Mouse (Mus musculus) hindbrain, embryonic 11.5 days (tissue): ENCODE measurements around the gene Lhfp. TPM values are rescaled to one million over a fixed set of nuclear protein-coding genes. Genes with fewer than 3 reads are reported as not detected.

Source experiments
- ATAC-seq: fragments of 200-750 bp; cut with Nextera tagmentation; 2 replicates; pipeline ENCODE4 v1.8.0; 2017; ENCODE audit warnings: mild to moderate bottlenecking, moderate TSS enrichment, moderate library complexity; ENCODE audit not compliant: low FRiP score
- DNase-seq: peaks from one replicate; pipeline ENCODE4 v3.0.0-alpha.2; 2015; ENCODE audit warnings: low spot score
- H3K27ac ChIP-seq: fragments of 300-500 bp; sonication (generic); 2 replicates; pipeline ENCODE4 v1.5.1; 2014; ENCODE audit warnings: mild to moderate bottlenecking, low read depth, low read length
- H3K27me3 ChIP-seq: fragments of 300-500 bp; sonication (generic); 2 replicates; pipeline ENCODE4 v1.6.1; 2014; ENCODE audit warnings: mild to moderate bottlenecking, low read length, moderate library complexity, mixed read lengths; ENCODE audit not compliant: control insufficient read depth, insufficient read depth
- H3K36me3 ChIP-seq: fragments of 300-500 bp; sonication (generic); 2 replicates; pipeline ENCODE4 v1.6.1; 2014; ENCODE audit warnings: mild to moderate bottlenecking, low read length, moderate library complexity, mixed read lengths; ENCODE audit not compliant: control insufficient read depth, insufficient read depth
- H3K4me1 ChIP-seq: fragments of 300-500 bp; sonication (generic); replicated peaks from 2 replicates; pipeline ENCODE4 v1.6.1; 2014; ENCODE audit warnings: low read length, mixed read lengths; ENCODE audit not compliant: control insufficient read depth, insufficient read depth
- H3K4me2 ChIP-seq: fragments of 300-500 bp; sonication (generic); replicated peaks from 2 replicates; pipeline ENCODE4 v1.6.1; 2014; ENCODE audit warnings: mild to moderate bottlenecking, low read depth, low read length
- H3K4me3 ChIP-seq: fragments of 300-500 bp; sonication (generic); 2 replicates; pipeline ENCODE4 v1.5.1; 2014; ENCODE audit warnings: low read depth, low read length
- H3K9ac ChIP-seq: fragments of 300-500 bp; sonication (generic); 2 replicates; pipeline ENCODE4 v1.6.1; 2014; ENCODE audit warnings: low read depth, low read length
- H3K9me3 ChIP-seq: fragments of 300-500 bp; sonication (generic); 2 replicates; pipeline ENCODE4 v1.6.1; 2016; ENCODE audit warnings: low read length; ENCODE audit not compliant: control insufficient read depth
- WGBS: fragments of 180-500 bp; shearing (Covaris S2); extraction: QIAGEN DNeasy Blood & Tissue Kit; methylation state at CpG from one replicate; pipeline ENCODE4 v1.1.7; 2014; 5-methylcytosine and 5-hydroxymethylcytosine counted together
- polyA plus RNA-seq: library from polyadenylated mRNA; unstranded; fragments of >200 nt; fragmentation: Nextera tagmentation; extraction: Ambion mirVana; gene quantifications from 2 replicates; pipeline ENCODE4 v1.2.1, GENCODE M21; 2014

The Lhfp gene
- polyA plus RNA-seq, 1 experiment from 2014 or later = 45.2 TPM

GRCm38 (mm10) chr3:53066095-53066372, 24.7 kb downstream of the Lhfp start:
- no peak for ATAC-seq
- Histone ChIP-seq H3K27ac (no peak overlapping the region), H3K4me1 (no peaks in the 10 kb centered on the region), H3K9me3 (no peaks in the 10 kb centered on the region), H3K36me3 (no peaks in the 10 kb centered on the region), H3K4me2 (no peak overlapping the region), H3K4me3 (no peak overlapping the region), H3K27me3 (no peaks in the 10 kb centered on the region), H3K9ac (no peak overlapping the region)
- DNase-seq = no peak
- WGBS = 73% methylated on average over 4 of the region's 4 CpGs

- no peak overlapping the region for H3K4me3 ChIP-seq
- no peaks in the 10 kb centered on the region for H3K36me3 ChIP-seq
- no peaks in the 10 kb centered on the region for H3K4me1 ChIP-seq
- H3K9me3 ChIP-seq = no peaks in the 10 kb centered on the region
- 97% methylated on average over 5 of the region's 5 CpGs for WGBS
- no peak overlapping the region for H3K27ac ChIP-seq
- H3K4me2 ChIP-seq = no peak overlapping the region
- DNase-seq = no peak
- no peaks in the 10 kb centered on the region for H3K27me3 ChIP-seq
- H3K9ac ChIP-seq = no peak overlapping the region
- ATAC-seq = no peak
These were observed 27.1 kb downstream of the Lhfp start for GRCm38 (mm10) chr3:53068399-53068798.

- Histone ChIP-seq H3K36me3 (no peaks in the 10 kb centered on the region), H3K9me3 (no peaks in the 10 kb centered on the region), H3K4me2 (no peak overlapping the region), H3K4me3 (no peak overlapping the region), H3K27me3 (no peaks in the 10 kb centered on the region), H3K27ac (no peak overlapping the region), H3K9ac (no peak overlapping the region), H3K4me1 (no peaks in the 10 kb centered on the region)
- 94% methylated on average over 4 of the region's 4 CpGs for WGBS
- no peak for DNase-seq
- ATAC-seq = no peak
These were observed 32.9 kb downstream of the Lhfp start for GRCm38 (mm10) chr3:53074264-53074663.

GRCm38 (mm10) chr3:53074761-53075160, 33.4 kb downstream of the Lhfp start:
- Histone ChIP-seq H3K27me3 (no peaks in the 10 kb centered on the region), H3K4me1 (no peaks in the 10 kb centered on the region), H3K9ac (no peak overlapping the region), H3K9me3 (no peaks in the 10 kb centered on the region), H3K36me3 (no peaks in the 10 kb centered on the region), H3K4me3 (no peak overlapping the region), H3K27ac (no peak overlapping the region), H3K4me2 (no peak overlapping the region)
- WGBS = 89% methylated on average over 3 of the region's 3 CpGs
- no peak for ATAC-seq
- no peak for DNase-seq

GRCm38 (mm10) chr3:53080286-53080685, 39.0 kb downstream of the Lhfp start:
- Histone ChIP-seq H3K9me3 (no peaks in the 10 kb centered on the region), H3K4me3 (no peak overlapping the region), H3K27ac (no peak overlapping the region), H3K9ac (no peak overlapping the region), H3K27me3 (no peaks in the 10 kb centered on the region), H3K4me1 (no peaks in the 10 kb centered on the region), H3K4me2 (no peak overlapping the region), H3K36me3 (no peaks in the 10 kb centered on the region)
- ATAC-seq = no peak
- WGBS = 92% methylated on average over 6 of the region's 6 CpGs
- DNase-seq = no peak

- 94% methylated on average over 8 of the region's 8 CpGs for WGBS
- no peaks in the 10 kb centered on the region for H3K36me3 ChIP-seq
- no peak overlapping the region for H3K4me2 ChIP-seq
- H3K27me3 ChIP-seq = no peaks in the 10 kb centered on the region
- H3K4me1 ChIP-seq = no peaks in the 10 kb centered on the region
- H3K4me3 ChIP-seq = no peak overlapping the region
- no peaks in the 10 kb centered on the region for H3K9me3 ChIP-seq
- ATAC-seq = no peak
- no peak for DNase-seq
- H3K27ac ChIP-seq = no peak overlapping the region
- no peak overlapping the region for H3K9ac ChIP-seq
These were observed 39.4 kb downstream of the Lhfp start for GRCm38 (mm10) chr3:53080710-53081109.

GRCm38 (mm10) chr3:53083717-53084116, 42.4 kb downstream of the Lhfp start:
- WGBS = 80% methylated on average over 5 of the region's 5 CpGs
- Histone ChIP-seq H3K36me3 (no peaks in the 10 kb centered on the region), H3K9ac (no peak overlapping the region), H3K4me2 (no peak overlapping the region), H3K27me3 (no peaks in the 10 kb centered on the region), H3K9me3 (no peaks in the 10 kb centered on the region), H3K4me3 (no peak overlapping the region), H3K4me1 (no peaks in the 10 kb centered on the region), H3K27ac (no peak overlapping the region)
- no peak for ATAC-seq
- no peak for DNase-seq

GRCm38 (mm10) chr3:53084806-53085205, 43.5 kb downstream of the Lhfp start:
- Histone ChIP-seq H3K4me2 (no peak overlapping the region), H3K9me3 (no peaks in the 10 kb centered on the region), H3K4me3 (no peak overlapping the region), H3K27me3 (no peaks in the 10 kb centered on the region), H3K9ac (no peak overlapping the region), H3K27ac (no peak overlapping the region), H3K4me1 (no peaks in the 10 kb centered on the region), H3K36me3 (no peaks in the 10 kb centered on the region)
- WGBS = 92% methylated on average over 8 of the region's 8 CpGs
- no peak for ATAC-seq
- no peak for DNase-seq

- H3K4me3 ChIP-seq = no peak overlapping the region
- no peak for ATAC-seq
- H3K9me3 ChIP-seq = no peaks in the 10 kb centered on the region
- no peaks in the 10 kb centered on the region for H3K4me1 ChIP-seq
- no peak overlapping the region for H3K9ac ChIP-seq
- H3K4me2 ChIP-seq = no peak overlapping the region
- H3K27ac ChIP-seq = no peak overlapping the region
- no peaks in the 10 kb centered on the region for H3K27me3 ChIP-seq
- 87% methylated on average over 7 of the region's 7 CpGs for WGBS
- DNase-seq = no peak
- H3K36me3 ChIP-seq = no peaks in the 10 kb centered on the region
These were observed 45.3 kb downstream of the Lhfp start for GRCm38 (mm10) chr3:53086481-53087155.
